ENCODE assay signal across 12 mouse cellular contexts in genomic region chr12:70067849-70068248, GRCm38 (mm10). TPM values are rescaled to one million over a fixed set of nuclear protein-coding genes. Genes with fewer than 3 reads are reported as not detected.
DNase-seq lines count a peak whose midpoint lies in the region; ATAC-seq lines count a peak whose summit lies in the region.
"Had no signal": no experiment of that assay in that cellular context is flagged by ENCODE, and none has a peak within 500 bp of the region (broad histone marks: within the 10 kb centered on the region; RNA-seq: fewer than 3 reads in every experiment).

No protein-coding gene starts in this region.

- no peak for ATAC-seq in kidney, embryonic 14.5 days (ENCODE audit: low FRiP score, low TSS enrichment)
- peak; percentile 32; the same call in 1 of the 2 replicates for ATAC-seq in hindbrain, embryonic 13.5 days (ENCODE audit: low FRiP score)
- ATAC-seq in neural tube, embryonic 13.5 days (ENCODE audit: low read depth): peak; percentile 49; the same call in 1 of the 2 replicates

- peaks cover 10% of the 10 kb centered on the region for H3K4me1 ChIP-seq in kidney, embryonic 14.5 days (ENCODE audit: control insufficient read depth, insufficient read depth, low read length)
- H3K4me1 ChIP-seq in hindbrain, embryonic 13.5 days (replicated peaks): peaks cover 45% of the 10 kb centered on the region
- peaks cover 54% of the 10 kb centered on the region for H3K4me1 ChIP-seq in neural tube, embryonic 13.5 days (replicated peaks)
- H3K4me1 ChIP-seq: liver, embryonic 15.5 days; stomach, embryonic 15.5 days had no signal

- no peak overlapping the region for H3K27ac ChIP-seq in kidney, embryonic 14.5 days (ENCODE audit: low read depth, low read length)
- peak overlapping the region; percentile 79 for H3K27ac ChIP-seq in hindbrain, embryonic 13.5 days
- peak overlapping the region; percentile 88 for H3K27ac ChIP-seq in neural tube, embryonic 13.5 days (replicated peaks)
- H3K27ac ChIP-seq: hindbrain, embryonic 15.5 days; left cerebral cortex, adult 2 months; liver, embryonic 15.5 days; stomach, embryonic 15.5 days had no signal

- H3K9me3 ChIP-seq in kidney, embryonic 14.5 days (ENCODE audit: control insufficient read depth, low read length): no peaks in the 10 kb centered on the region
- H3K9me3 ChIP-seq in hindbrain, embryonic 13.5 days: no peaks in the 10 kb centered on the region
- H3K9me3 ChIP-seq in neural tube, embryonic 13.5 days: no peaks in the 10 kb centered on the region
- H3K9me3 ChIP-seq: hindbrain, embryonic 15.5 days; liver, embryonic 15.5 days; stomach, embryonic 15.5 days had no signal

- no peaks in the 10 kb centered on the region for H3K36me3 ChIP-seq in kidney, embryonic 14.5 days (ENCODE audit: control insufficient read depth, insufficient read depth, low read length)
- H3K36me3 ChIP-seq in hindbrain, embryonic 13.5 days: peaks cover 7% of the 10 kb centered on the region; the same call in 1 of the 2 replicates
- H3K36me3 ChIP-seq in neural tube, embryonic 13.5 days: no peaks in the 10 kb centered on the region
- H3K36me3 ChIP-seq: hindbrain, embryonic 15.5 days; liver, embryonic 15.5 days; stomach, embryonic 15.5 days had no signal

- no peak overlapping the region for H3K4me2 ChIP-seq in kidney, embryonic 14.5 days (replicated peaks; ENCODE audit: low read depth, low read length)
- H3K4me2 ChIP-seq in hindbrain, embryonic 13.5 days: no peak overlapping the region
- H3K4me2 ChIP-seq in neural tube, embryonic 13.5 days: peak overlapping the region; percentile 29
- H3K4me2 ChIP-seq: hindbrain, embryonic 15.5 days; liver, embryonic 15.5 days; stomach, embryonic 15.5 days had no signal

- peak; percentile 18 for DNase-seq in kidney, adult 18-20 months
- DNase-seq in brain, adult 2 months (ENCODE audit: low read depth, low spot score): peak; percentile 81
- no peak for DNase-seq in lung, postnatal 10 days
- no peak for DNase-seq in urinary bladder, postnatal 36 days (ENCODE audit: low spot score in 2 of 2)
- DNase-seq in spleen, postnatal 14 days (ENCODE audit: low spot score in 2 of 2): no peak

- H3K9ac ChIP-seq in kidney, embryonic 14.5 days (ENCODE audit: low read depth, low read length): no peak overlapping the region
- H3K9ac ChIP-seq in hindbrain, embryonic 13.5 days: no peak overlapping the region
- no peak overlapping the region for H3K9ac ChIP-seq in neural tube, embryonic 13.5 days
- H3K9ac ChIP-seq: hindbrain, embryonic 15.5 days; liver, embryonic 15.5 days; stomach, embryonic 15.5 days had no signal

- no peaks in the 10 kb centered on the region for H3K27me3 ChIP-seq in kidney, embryonic 14.5 days (ENCODE audit: control insufficient read depth, insufficient read depth, low read length)
- no peaks in the 10 kb centered on the region for H3K27me3 ChIP-seq in hindbrain, embryonic 13.5 days
- no peaks in the 10 kb centered on the region for H3K27me3 ChIP-seq in neural tube, embryonic 13.5 days
- H3K27me3 ChIP-seq: hindbrain, embryonic 15.5 days; liver, embryonic 15.5 days; stomach, embryonic 15.5 days had no signal

- H3K4me3 ChIP-seq in kidney, embryonic 14.5 days (ENCODE audit: low read length): no peak overlapping the region
- H3K4me3 ChIP-seq in hindbrain, embryonic 13.5 days: no peak overlapping the region
- H3K4me3 ChIP-seq in neural tube, embryonic 13.5 days: no peak overlapping the region
- H3K4me3 ChIP-seq: hindbrain, embryonic 15.5 days; left cerebral cortex, adult 2 months; liver, embryonic 15.5 days; stomach, embryonic 15.5 days had no signal

- WGBS in kidney, embryonic 14.5 days: 62% methylated on average over 9 of the region's 9 CpGs
- 45% methylated on average over 9 of the region's 9 CpGs for WGBS in hindbrain, embryonic 13.5 days
- WGBS in neural tube, embryonic 13.5 days: 18% methylated on average over 9 of the region's 9 CpGs

RNA-seq across cellular contexts. Expression of gene Nin, which starts 45.7 kb away (rescaled TPM):
- 10.8 and 20.3 TPM in 2 replicates for polyA plus RNA-seq in kidney, embryonic 14.5 days (2014; fragmentation: Nextera tagmentation; extraction: Ambion mirVana)
- polyA plus RNA-seq in hindbrain, embryonic 13.5 days (2015; fragmentation: Nextera tagmentation; extraction: Ambion mirVana): 13.3 and 13.4 TPM in 2 replicates
- polyA plus RNA-seq in neural tube, embryonic 13.5 days (2015; fragmentation: Nextera tagmentation; extraction: Ambion mirVana): 11.5 and 12.1 TPM in 2 replicates

Comparison
In these comparisons a context has a peak if more than half of its experiments do, and no peak if none do; other contexts are left out.
1. DNase-seq: peak in kidney, adult 18-20 months (single experiment) and brain, adult 2 months (single experiment); none in lung, postnatal 10 days (single experiment), urinary bladder, postnatal 36 days (0 of 2) and spleen, postnatal 14 days (0 of 2).